In the genomic region with DNA sequence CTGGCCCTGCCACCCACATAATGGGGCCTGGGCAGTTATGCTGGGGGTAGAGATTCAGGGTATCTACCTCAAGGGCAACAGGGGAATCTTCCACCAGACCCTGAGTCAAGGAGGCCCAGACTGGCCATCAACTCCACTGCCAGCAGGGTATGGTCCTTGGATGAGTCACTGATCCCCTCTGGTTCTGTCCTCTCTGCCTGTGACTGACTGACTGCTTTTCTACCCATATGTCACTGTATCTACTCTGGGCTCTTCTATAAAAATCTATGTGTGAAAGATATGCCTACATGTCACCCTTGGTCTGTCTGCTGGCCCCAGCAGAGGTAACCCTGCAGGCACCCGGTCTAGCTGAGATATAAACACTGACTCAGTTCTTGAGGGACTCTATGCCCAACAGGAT, we compare ENCODE assay signal across 19 mouse cellular contexts. TPM values are rescaled to one million over a fixed set of nuclear protein-coding genes. Genes with fewer than 3 reads are reported as not detected.
"Had no signal": no experiment of that assay in that cellular context is flagged by ENCODE, and none has a peak within 500 bp of the region (broad histone marks: within the 10 kb centered on the region; RNA-seq: fewer than 3 reads in every experiment).

No protein-coding gene starts in this region.

- H3K27ac ChIP-seq: midbrain, embryonic 10.5 days; midbrain, embryonic 12.5 days; neural tube, embryonic 13.5 days; neural tube, embryonic 15.5 days had no signal

- H3K4me3 ChIP-seq: midbrain, embryonic 10.5 days; midbrain, embryonic 12.5 days; myocyte; neural tube, embryonic 13.5 days; neural tube, embryonic 15.5 days had no signal

- DNase-seq: lung, embryonic 14.5 days; lung, postnatal 10 days; lung, postnatal 4 days; right cerebral cortex, postnatal 25 days; right cerebral cortex, postnatal 4 days; thymus, adult 18-20 months; thymus, postnatal 36 days had no signal

- ATAC-seq: midbrain, embryonic 16.5 days had no signal

RNA-seq across cellular contexts. Expression of a gene that starts 3.7 kb away (rescaled TPM):
- total RNA-seq: megakaryocyte, adult 5-6 weeks; megakaryocyte-erythroid progenitor cell, adult 5-6 weeks had no signal
- polyA plus RNA-seq: lung, embryonic 14.5 days; midbrain, embryonic 10.5 days; thymus, postnatal 0 days had no signal

RNA-seq across cellular contexts. Expression of a gene that starts 18.0 kb away (rescaled TPM):
- total RNA-seq: megakaryocyte, adult 5-6 weeks; megakaryocyte-erythroid progenitor cell, adult 5-6 weeks had no signal
- polyA plus RNA-seq: myocyte had no signal

RNA-seq across cellular contexts. Expression of a gene that starts 49.5 kb away (rescaled TPM):
- total RNA-seq: megakaryocyte, adult 5-6 weeks; megakaryocyte-erythroid progenitor cell, adult 5-6 weeks had no signal
- polyA plus RNA-seq: lung, embryonic 14.5 days; midbrain, embryonic 10.5 days; midbrain, embryonic 12.5 days; midbrain, embryonic 14.5 days; midbrain, embryonic 16.5 days; neural tube, embryonic 11.5 days; neural tube, embryonic 13.5 days; neural tube, embryonic 15.5 days; stomach, embryonic 14.5 days had no signal

RNA-seq across cellular contexts. Expression of a gene that starts 59.9 kb away (rescaled TPM):
- total RNA-seq: megakaryocyte, adult 5-6 weeks; megakaryocyte-erythroid progenitor cell, adult 5-6 weeks had no signal
- polyA plus RNA-seq: myocyte; stomach, embryonic 14.5 days had no signal
